Mouse (Mus musculus): ENCODE measurements around the gene Fcgr1. TPM values are rescaled to one million over a fixed set of nuclear protein-coding genes. Genes with fewer than 3 reads are reported as not detected.

Fcgr1 gene
- polyA plus RNA-seq, 1 experiment, result not detected

GRCm38 (mm10) chr3:96266132-96266710 lies 27.5 kb downstream of the Fcgr1 start:
- H3K27ac ChIP-seq (ENCODE audit: insufficient read depth, low read length), result no peak overlapping the region
- H3K27me3 ChIP-seq (ENCODE audit: control insufficient read depth, insufficient read depth, low read length, poor library complexity, severe bottlenecking), result no peaks in the 10 kb centered on the region
- TF ChIP-seq POLR2A (IDR thresholded peaks at IDR 0.05; ENCODE audit: insufficient read depth, low read length) (no peak), CTCF (IDR thresholded peaks at IDR 0.05; ENCODE audit: low read depth, low read length) (no peak), EP300 (IDR thresholded peaks at IDR 0.05; ENCODE audit: insufficient read depth, low read depth, low read length) (no peak)
- no peak overlapping the region for H3K4me3 ChIP-seq (ENCODE audit: low read depth, low read length)
- H3K9me3 ChIP-seq (replicated peaks; ENCODE audit: control insufficient read depth, insufficient read depth, low read length, poor library complexity, severe bottlenecking), result no peaks in the 10 kb centered on the region
- no peaks in the 10 kb centered on the region for H3K36me3 ChIP-seq (ENCODE audit: control insufficient read depth, insufficient read depth, low read length, poor library complexity, severe bottlenecking)
- no peaks in the 10 kb centered on the region for H3K4me1 ChIP-seq (ENCODE audit: control insufficient read depth, insufficient read depth, low read length)
- no peak overlapping the region for H3K9ac ChIP-seq (ENCODE audit: low read depth, poor library complexity, severe bottlenecking)

GRCm38 (mm10) chr3:96264404-96264949 lies 29.3 kb downstream of the Fcgr1 start:
- H3K4me3 ChIP-seq (ENCODE audit: low read depth, low read length), result peak overlapping the region; percentile 40

GRCm38 (mm10) chr3:96263558-96264403 lies 30.0 kb downstream of the Fcgr1 start:
- H3K4me3 ChIP-seq (ENCODE audit: low read depth, low read length), result peak overlapping the region; percentile 75
- peak overlapping the region; percentile 96 for H3K9ac ChIP-seq (ENCODE audit: low read depth, poor library complexity, severe bottlenecking)
- no peaks in the 10 kb centered on the region for H3K9me3 ChIP-seq (replicated peaks; ENCODE audit: control insufficient read depth, insufficient read depth, low read length, poor library complexity, severe bottlenecking)
- H3K36me3 ChIP-seq (ENCODE audit: control insufficient read depth, insufficient read depth, low read length, poor library complexity, severe bottlenecking), result no peaks in the 10 kb centered on the region
- peak overlapping the region; percentile 92 for H3K27ac ChIP-seq (ENCODE audit: insufficient read depth, low read length)
- TF ChIP-seq POLR2A (IDR thresholded peaks at IDR 0.05; ENCODE audit: insufficient read depth, low read length) (no peak), EP300 (IDR thresholded peaks at IDR 0.05; ENCODE audit: insufficient read depth, low read depth, low read length) (no peak), CTCF (IDR thresholded peaks at IDR 0.05; ENCODE audit: low read depth, low read length) (no peak)
- no peaks in the 10 kb centered on the region for H3K27me3 ChIP-seq (ENCODE audit: control insufficient read depth, insufficient read depth, low read length, poor library complexity, severe bottlenecking)
- no peaks in the 10 kb centered on the region for H3K4me1 ChIP-seq (ENCODE audit: control insufficient read depth, insufficient read depth, low read length)

More at GRCm38 (mm10) chr3:96264404-96264949, 29.3 kb downstream of the Fcgr1 start:
- Histone ChIP-seq H3K9ac (ENCODE audit: low read depth, poor library complexity, severe bottlenecking) (peak overlapping the region; percentile 96), H3K36me3 (ENCODE audit: control insufficient read depth, insufficient read depth, low read length, poor library complexity, severe bottlenecking) (no peaks in the 10 kb centered on the region), H3K27me3 (ENCODE audit: control insufficient read depth, insufficient read depth, low read length, poor library complexity, severe bottlenecking) (no peaks in the 10 kb centered on the region), H3K27ac (ENCODE audit: insufficient read depth, low read length) (peak overlapping the region; percentile 92), H3K9me3 (replicated peaks; ENCODE audit: control insufficient read depth, insufficient read depth, low read length, poor library complexity, severe bottlenecking) (no peaks in the 10 kb centered on the region), H3K4me1 (ENCODE audit: control insufficient read depth, insufficient read depth, low read length) (no peaks in the 10 kb centered on the region)
- TF ChIP-seq POLR2A (IDR thresholded peaks at IDR 0.05; ENCODE audit: insufficient read depth, low read length) (no peak), CTCF (IDR thresholded peaks at IDR 0.05; ENCODE audit: low read depth, low read length) (no peak), EP300 (IDR thresholded peaks at IDR 0.05; ENCODE audit: insufficient read depth, low read depth, low read length) (no peak)

GRCm38 (mm10) chr3:96262979-96263550 lies 30.7 kb downstream of the Fcgr1 start, which contains the start of gene Hist2h4:
Gene Hist2h4 (minus strand): TSS chr3:96263311.
- no peaks in the 10 kb centered on the region for H3K4me1 ChIP-seq (ENCODE audit: control insufficient read depth, insufficient read depth, low read length)
- H3K27ac ChIP-seq (ENCODE audit: insufficient read depth, low read length), result peak within 1 kb of the TSS; percentile 92
- H3K27me3 ChIP-seq (ENCODE audit: control insufficient read depth, insufficient read depth, low read length, poor library complexity, severe bottlenecking), result no peaks in the 10 kb centered on the region
- peak within 1 kb of the TSS; percentile 76 for H3K4me3 ChIP-seq (ENCODE audit: low read depth, low read length)
- peak within 1 kb of the TSS; percentile 96 for H3K9ac ChIP-seq (ENCODE audit: low read depth, poor library complexity, severe bottlenecking)
- no peaks in the 10 kb centered on the region for H3K36me3 ChIP-seq (ENCODE audit: control insufficient read depth, insufficient read depth, low read length, poor library complexity, severe bottlenecking)
- H3K9me3 ChIP-seq (replicated peaks; ENCODE audit: control insufficient read depth, insufficient read depth, low read length, poor library complexity, severe bottlenecking), result no peaks in the 10 kb centered on the region
- peak; percentile 100 for TF ChIP-seq POLR2A (IDR thresholded peaks at IDR 0.05; ENCODE audit: insufficient read depth, low read length)
- 0 out of 2 replicates have a peak, but pooled peaks have one; percentile 37 for TF ChIP-seq EP300 (IDR thresholded peaks at IDR 0.05; ENCODE audit: insufficient read depth, low read depth, low read length)
- no peak for TF ChIP-seq CTCF (IDR thresholded peaks at IDR 0.05; ENCODE audit: low read depth, low read length)

- peak overlapping the region; percentile 96 for H3K9ac ChIP-seq (ENCODE audit: low read depth, poor library complexity, severe bottlenecking)
- H3K27me3 ChIP-seq (ENCODE audit: control insufficient read depth, insufficient read depth, low read length, poor library complexity, severe bottlenecking), result no peaks in the 10 kb centered on the region
- H3K4me3 ChIP-seq (ENCODE audit: low read depth, low read length), result peak overlapping the region; percentile 76
- H3K9me3 ChIP-seq (replicated peaks; ENCODE audit: control insufficient read depth, insufficient read depth, low read length, poor library complexity, severe bottlenecking), result no peaks in the 10 kb centered on the region
- TF ChIP-seq EP300 (IDR thresholded peaks at IDR 0.05; ENCODE audit: insufficient read depth, low read depth, low read length) (0 out of 2 replicates have a peak, but pooled peaks have one; percentile 39), CTCF (IDR thresholded peaks at IDR 0.05; ENCODE audit: low read depth, low read length) (no peak), POLR2A (IDR thresholded peaks at IDR 0.05; ENCODE audit: insufficient read depth, low read length) (peak; percentile 78)
- H3K36me3 ChIP-seq (ENCODE audit: control insufficient read depth, insufficient read depth, low read length, poor library complexity, severe bottlenecking), result no peaks in the 10 kb centered on the region
- peak overlapping the region; percentile 82 for H3K27ac ChIP-seq (ENCODE audit: insufficient read depth, low read length)
- H3K4me1 ChIP-seq (ENCODE audit: control insufficient read depth, insufficient read depth, low read length), result no peaks in the 10 kb centered on the region
Observed at GRCm38 (mm10) chr3:96262216-96262875, 31.4 kb downstream of the Fcgr1 start.
